Mouse (Mus musculus): ENCODE data around the gene Dclre1b. TPM values are rescaled to one million over a fixed set of nuclear protein-coding genes. Genes with fewer than 3 reads are reported as not detected.
"Not testable (repeated sequence)": the region's sequence is repeated elsewhere in the genome, so short reads cannot be mapped to it uniquely, and the experiment has no call there.

Dclre1b gene
- polyA plus RNA-seq (2015; fragmentation: Nextera tagmentation; extraction: Ambion mirVana): 30.5 and 31.2 TPM in 2 replicates

GRCm38 (mm10) chr3:103808891-103809798 lies at the start of gene Dclre1b, which contains the start of the genes Ap4b1 and Gm43064:
Dclre1b (minus strand) TSS chr3:103809444.
Ap4b1 (plus strand) TSS chr3:103809520.
Gm43064 (plus strand) TSS chr3:103809573.
- Histone ChIP-seq H3K36me3 (peaks cover 27% of the 10 kb centered on the region), H3K4me1 (peaks cover 17% of the 10 kb centered on the region), H3K4me3 (peak within 1 kb of the TSS; percentile 70), H3K4me2 (peak within 1 kb of the TSS; percentile 78), H3K27ac (peak within 1 kb of the TSS; percentile 95), H3K27me3 (no peaks in the 10 kb centered on the region), H3K9me3 (no peaks in the 10 kb centered on the region), H3K9ac (peak within 1 kb of the TSS; percentile 94)
- peak; percentile 98 for ATAC-seq (ENCODE audit: borderline replicate concordance, extremely low read depth, low FRiP score, low TSS enrichment)
- WGBS: under 1% methylated on average over 62 of the region's 70 CpGs

DNA sequence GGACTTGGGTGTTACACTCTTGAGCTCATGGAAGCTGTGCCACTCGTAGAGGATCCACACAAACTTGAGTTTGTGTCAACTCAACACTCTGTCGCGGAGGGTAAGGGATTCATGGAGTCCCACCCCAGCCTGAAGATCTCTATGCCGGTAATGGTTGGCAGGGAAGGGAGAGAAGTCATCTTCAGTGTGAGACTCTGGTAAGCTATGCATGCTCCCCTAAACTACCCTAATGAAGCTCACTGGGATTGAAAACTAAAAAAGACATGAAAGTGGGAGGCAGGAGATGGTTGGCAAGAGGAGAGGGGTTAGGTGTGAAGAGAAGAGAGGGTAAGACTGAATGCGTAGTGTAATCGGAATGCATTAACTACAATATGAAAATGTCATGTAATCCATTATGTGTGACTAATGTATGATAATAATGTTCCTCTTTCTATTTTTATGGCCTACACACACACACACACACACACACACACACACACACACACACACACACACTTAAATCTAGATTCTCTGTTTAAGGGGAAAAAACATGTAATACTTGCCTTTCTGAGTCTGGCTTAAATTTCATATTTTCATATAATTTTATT lies 48.8 kb upstream of the Dclre1b start:
- no peaks in the 10 kb centered on the region for H3K36me3 ChIP-seq
- H3K4me3 ChIP-seq: no peak overlapping the region
- no peak overlapping the region for H3K27ac ChIP-seq
- no peak for ATAC-seq (ENCODE audit: borderline replicate concordance, extremely low read depth, low FRiP score, low TSS enrichment)
- no peaks in the 10 kb centered on the region for H3K27me3 ChIP-seq
- no peak overlapping the region for H3K4me2 ChIP-seq
- H3K9ac ChIP-seq: no peak overlapping the region
- H3K9me3 ChIP-seq: no peaks in the 10 kb centered on the region
- H3K4me1 ChIP-seq: no peaks in the 10 kb centered on the region
- WGBS: 79% methylated on average over 6 of the region's 6 CpGs

DNA sequence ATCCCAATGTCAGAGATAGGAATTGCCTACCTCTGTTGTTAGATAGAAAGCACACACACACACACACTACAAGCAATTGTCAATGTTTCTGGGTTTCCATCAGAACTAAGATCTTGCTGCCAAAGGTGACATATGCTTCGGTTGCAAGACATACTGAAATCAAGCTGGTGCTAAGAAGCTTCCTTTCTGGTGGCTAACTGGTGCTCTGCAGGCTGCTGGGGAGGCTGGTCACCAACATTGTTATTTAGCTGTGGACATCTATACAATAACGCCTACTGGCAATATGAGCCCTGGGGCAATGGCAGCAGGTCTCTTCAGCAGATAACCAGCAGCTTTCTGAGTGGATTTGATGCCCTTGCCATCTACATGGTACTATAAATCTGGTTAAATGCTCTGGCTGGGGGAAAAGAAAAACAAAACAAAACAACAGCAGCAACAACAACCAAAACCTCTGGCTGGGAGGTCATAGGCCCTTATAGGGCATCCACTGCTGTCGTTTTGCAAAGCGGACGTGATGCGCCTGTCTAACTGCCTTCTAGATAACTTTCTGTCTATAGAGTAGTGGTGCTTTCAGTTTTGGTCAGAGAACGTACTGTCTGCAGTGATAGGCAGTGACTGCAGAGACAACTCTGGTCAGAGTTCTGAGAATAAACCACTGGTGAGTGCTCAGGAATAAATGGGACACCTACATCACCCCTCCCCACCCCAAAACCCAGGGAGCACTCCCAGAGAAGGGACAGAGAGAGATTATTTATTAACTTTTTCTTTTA lies 48.0 kb upstream of the Dclre1b start:
- Histone ChIP-seq H3K36me3 (no peaks in the 10 kb centered on the region), H3K9ac (no peak overlapping the region), H3K4me2 (no peak overlapping the region), H3K27me3 (no peaks in the 10 kb centered on the region), H3K27ac (no peak overlapping the region), H3K4me1 (no peaks in the 10 kb centered on the region), H3K4me3 (no peak overlapping the region), H3K9me3 (no peaks in the 10 kb centered on the region)
- WGBS: 86% methylated on average over 7 of the region's 7 CpGs
- ATAC-seq (ENCODE audit: borderline replicate concordance, extremely low read depth, low FRiP score, low TSS enrichment): no peak

DNA sequence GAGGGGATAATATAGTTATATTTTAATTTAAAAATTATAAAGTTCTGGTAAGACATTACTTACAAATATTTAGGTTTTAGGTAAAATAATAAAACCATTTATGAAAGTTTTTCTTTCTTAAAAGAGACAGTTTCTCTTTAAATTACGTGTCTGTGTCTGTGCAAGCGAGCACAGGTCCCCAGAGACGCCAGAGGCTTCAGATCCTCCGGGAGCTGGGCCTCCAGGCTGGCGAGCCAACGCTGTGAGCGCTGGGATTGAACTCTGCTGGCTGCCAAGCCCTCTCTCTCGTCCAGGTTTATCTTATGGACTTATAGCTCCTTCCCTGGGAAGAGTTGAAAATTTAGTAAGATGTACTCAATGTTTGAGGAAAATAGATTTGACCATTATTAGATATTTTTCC lies 44.6 kb upstream of the Dclre1b start:
- WGBS: 45% methylated on average over 8 of the region's 8 CpGs

GRCm38 (mm10) chr3:103852565-103853299 lies 43.5 kb upstream of the Dclre1b start:
- Histone ChIP-seq H3K4me1 (no peaks in the 10 kb centered on the region), H3K36me3 (no peaks in the 10 kb centered on the region), H3K27ac (no peak overlapping the region), H3K9ac (no peak overlapping the region), H3K4me3 (no peak overlapping the region), H3K27me3 (no peaks in the 10 kb centered on the region), H3K9me3 (no peaks in the 10 kb centered on the region), H3K4me2 (no peak overlapping the region)
- no peak for ATAC-seq (ENCODE audit: borderline replicate concordance, extremely low read depth, low FRiP score, low TSS enrichment)
- WGBS: 46% methylated on average over 3 of the region's 3 CpGs

More for the DNA sequence above, 44.6 kb upstream of the Dclre1b start:
- Histone ChIP-seq H3K4me3 (no peak overlapping the region), H3K27ac (no peak overlapping the region), H3K4me1 (no peaks in the 10 kb centered on the region), H3K36me3 (no peaks in the 10 kb centered on the region), H3K9ac (no peak overlapping the region), H3K9me3 (no peaks in the 10 kb centered on the region), H3K27me3 (no peaks in the 10 kb centered on the region), H3K4me2 (no peak overlapping the region)
- no peak for ATAC-seq (ENCODE audit: borderline replicate concordance, extremely low read depth, low FRiP score, low TSS enrichment)

GRCm38 (mm10) chr3:103851882-103852281 lies 42.6 kb upstream of the Dclre1b start:
- 85% methylated on average over 8 of the region's 8 CpGs for WGBS
- no peak overlapping the region for H3K4me2 ChIP-seq
- no peak overlapping the region for H3K27ac ChIP-seq
- no peaks in the 10 kb centered on the region for H3K27me3 ChIP-seq
- no peaks in the 10 kb centered on the region for H3K36me3 ChIP-seq
- no peaks in the 10 kb centered on the region for H3K9me3 ChIP-seq
- ATAC-seq (ENCODE audit: borderline replicate concordance, extremely low read depth, low FRiP score, low TSS enrichment): no peak
- H3K4me3 ChIP-seq: no peak overlapping the region
- no peak overlapping the region for H3K9ac ChIP-seq
- H3K4me1 ChIP-seq: no peaks in the 10 kb centered on the region

GRCm38 (mm10) chr3:103851481-103851880 lies 42.2 kb upstream of the Dclre1b start:
- no peaks in the 10 kb centered on the region for H3K27me3 ChIP-seq
- no peaks in the 10 kb centered on the region for H3K4me1 ChIP-seq
- 86% methylated on average over 6 of the region's 6 CpGs for WGBS
- H3K4me3 ChIP-seq: no peak overlapping the region
- H3K9me3 ChIP-seq: no peaks in the 10 kb centered on the region
- ATAC-seq (ENCODE audit: borderline replicate concordance, extremely low read depth, low FRiP score, low TSS enrichment): no peak
- H3K27ac ChIP-seq: no peak overlapping the region
- H3K9ac ChIP-seq: no peak overlapping the region
- H3K36me3 ChIP-seq: no peaks in the 10 kb centered on the region
- no peak overlapping the region for H3K4me2 ChIP-seq

DNA sequence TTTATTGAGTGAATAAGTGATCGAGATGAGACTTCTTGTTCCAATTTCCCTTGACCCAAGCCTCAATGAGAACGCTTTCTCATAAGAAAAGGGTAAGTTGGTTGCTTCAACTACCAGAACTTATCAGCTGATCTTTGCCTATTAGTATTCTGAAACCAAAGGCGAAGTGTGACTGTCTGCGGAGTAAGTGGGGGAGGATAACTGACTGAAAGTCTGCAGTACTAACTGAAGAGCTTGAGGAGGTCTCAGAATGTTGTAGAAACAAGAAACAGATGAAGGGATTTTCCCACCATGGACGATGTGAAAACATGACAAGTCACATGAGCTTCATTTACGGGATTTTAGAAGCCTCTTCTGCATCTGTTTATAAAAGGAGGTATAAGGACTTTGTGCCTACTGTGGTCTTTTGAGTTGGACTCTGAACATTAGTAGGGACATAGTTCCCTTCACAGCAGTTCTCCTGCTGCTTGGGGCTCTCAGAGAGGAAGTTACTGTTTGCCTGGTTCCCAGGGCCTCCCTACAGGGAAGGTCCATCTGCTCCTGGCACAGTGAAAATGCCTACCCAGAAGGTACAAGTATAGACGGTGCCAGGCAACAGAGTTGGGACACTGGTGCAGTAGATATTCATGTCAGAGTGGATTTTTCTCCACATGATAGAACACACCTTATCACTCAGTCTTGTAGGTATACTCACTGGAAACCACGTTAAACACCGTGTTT lies 41.6 kb upstream of the Dclre1b start:
- Histone ChIP-seq H3K9me3 (no peaks in the 10 kb centered on the region), H3K9ac (no peak overlapping the region), H3K4me1 (no peaks in the 10 kb centered on the region), H3K27ac (no peak overlapping the region), H3K27me3 (no peaks in the 10 kb centered on the region), H3K36me3 (no peaks in the 10 kb centered on the region), H3K4me2 (no peak overlapping the region), H3K4me3 (no peak overlapping the region)
- no peak for ATAC-seq (ENCODE audit: borderline replicate concordance, extremely low read depth, low FRiP score, low TSS enrichment)
- WGBS: 68% methylated on average over 9 of the region's 9 CpGs

DNA sequence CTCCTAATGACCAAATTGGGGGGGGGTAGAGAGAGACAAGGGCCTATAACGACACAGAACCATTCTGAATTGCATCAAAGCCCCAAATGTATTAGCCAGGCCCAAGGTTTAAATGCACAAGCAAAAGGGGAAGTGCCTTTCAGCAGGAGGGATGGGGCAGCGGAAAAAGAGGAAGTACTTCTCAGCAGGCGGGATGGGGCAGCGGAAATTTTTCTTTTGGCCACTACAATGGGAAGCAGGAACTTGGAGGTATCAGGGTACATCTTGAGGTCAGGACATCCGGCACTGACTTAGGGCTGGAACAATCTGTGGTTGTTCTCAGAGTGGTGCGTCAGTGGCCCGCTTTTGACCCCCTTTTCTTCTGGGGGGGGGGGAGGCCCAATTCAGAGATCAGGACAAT lies 31.7 kb upstream of the Dclre1b start:
- H3K4me3 ChIP-seq; H3K36me3 ChIP-seq; H3K4me1 ChIP-seq; H3K9ac ChIP-seq; H3K4me2 ChIP-seq; ATAC-seq (ENCODE audit: borderline replicate concordance, extremely low read depth, low FRiP score, low TSS enrichment); H3K9me3 ChIP-seq; H3K27ac ChIP-seq; H3K27me3 ChIP-seq: not testable (repeated sequence)
- WGBS: 90% methylated on average over 7 of the region's 7 CpGs

GRCm38 (mm10) chr3:103840195-103840594 lies 31.0 kb upstream of the Dclre1b start:
- H3K4me1 ChIP-seq; H3K9ac ChIP-seq; H3K9me3 ChIP-seq; ATAC-seq (ENCODE audit: borderline replicate concordance, extremely low read depth, low FRiP score, low TSS enrichment); H3K4me3 ChIP-seq; H3K27me3 ChIP-seq; H3K36me3 ChIP-seq; H3K27ac ChIP-seq; H3K4me2 ChIP-seq: not testable (repeated sequence)
- WGBS: 77% methylated on average over 3 of the region's 3 CpGs

DNA sequence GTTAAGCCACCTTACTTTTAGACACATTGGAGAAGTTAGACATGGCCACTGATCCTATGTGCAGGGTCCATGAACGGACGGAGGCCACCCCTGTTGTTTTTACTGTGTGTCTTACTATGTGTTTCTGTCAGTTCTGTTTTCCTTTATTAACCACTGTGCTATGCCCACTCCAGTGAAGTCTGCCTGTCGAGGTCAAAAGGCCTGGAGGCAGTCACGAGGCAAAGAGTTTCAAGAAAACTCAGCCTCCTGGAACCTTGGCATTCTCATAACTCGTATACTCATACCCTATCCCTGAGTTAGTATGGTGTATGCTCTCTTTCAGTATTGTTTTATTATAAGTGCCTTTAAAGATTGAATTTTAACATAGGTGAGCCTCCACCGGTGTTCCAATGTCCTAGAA lies 30.5 kb upstream of the Dclre1b start:
- no peak overlapping the region for H3K4me2 ChIP-seq
- ATAC-seq (ENCODE audit: borderline replicate concordance, extremely low read depth, low FRiP score, low TSS enrichment): no peak
- no peaks in the 10 kb centered on the region for H3K36me3 ChIP-seq
- H3K27me3 ChIP-seq: no peaks in the 10 kb centered on the region
- H3K9ac ChIP-seq: no peak overlapping the region
- no peaks in the 10 kb centered on the region for H3K4me1 ChIP-seq
- no peak overlapping the region for H3K4me3 ChIP-seq
- H3K27ac ChIP-seq: no peak overlapping the region
- 86% methylated on average over 6 of the region's 6 CpGs for WGBS
- H3K9me3 ChIP-seq: no peaks in the 10 kb centered on the region
